Mouse (Mus musculus): ENCODE results near the gene St6gal1.

St6gal1 gene

DNA sequence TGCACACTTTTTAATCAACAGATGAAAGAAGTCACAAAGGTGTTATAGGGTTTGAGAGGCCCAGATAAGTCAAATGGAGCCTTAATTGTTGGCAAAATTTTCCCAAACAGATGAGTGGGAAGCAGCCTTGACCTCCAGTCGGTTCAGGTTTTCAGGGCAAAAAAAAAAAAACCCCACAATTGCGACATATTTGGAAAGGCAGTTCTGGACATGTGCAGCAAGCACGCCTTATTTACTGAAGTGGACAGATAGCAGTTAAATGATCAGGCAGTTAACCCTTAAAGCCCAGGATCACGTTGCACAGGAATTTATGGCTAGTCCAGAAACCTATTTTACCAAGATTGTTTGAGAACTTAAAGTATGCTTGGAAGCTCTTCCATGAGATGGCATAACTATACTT, 112.8 kb downstream of the St6gal1 start:
- DNase-seq (ENCODE audit: low read depth): no peak

GRCm38 (mm10) chr16:23341254-23341653, 116.7 kb downstream of the St6gal1 start:
- DNase-seq (ENCODE audit: low read depth): no peak

DNA sequence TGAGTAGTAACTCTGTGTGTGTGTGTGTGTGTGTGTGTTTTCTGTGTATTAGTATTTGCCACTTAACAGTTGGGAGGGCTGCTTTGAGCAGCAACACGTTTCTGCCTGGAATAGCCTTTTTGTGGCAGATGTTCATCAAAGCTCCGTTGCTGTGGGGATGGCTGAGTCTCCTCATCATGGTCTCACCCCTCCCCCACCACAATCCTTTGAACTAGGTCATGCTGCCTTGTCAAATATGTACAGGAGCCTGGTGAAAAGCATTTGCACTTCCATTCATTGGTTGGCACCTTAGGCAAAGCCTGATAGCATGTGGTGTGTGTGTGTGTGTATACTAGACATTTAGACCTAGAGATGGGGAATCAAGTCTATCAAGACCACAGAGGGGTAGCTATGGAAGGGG, 126.3 kb downstream of the St6gal1 start:
- no peak for DNase-seq (ENCODE audit: low read depth)

DNA sequence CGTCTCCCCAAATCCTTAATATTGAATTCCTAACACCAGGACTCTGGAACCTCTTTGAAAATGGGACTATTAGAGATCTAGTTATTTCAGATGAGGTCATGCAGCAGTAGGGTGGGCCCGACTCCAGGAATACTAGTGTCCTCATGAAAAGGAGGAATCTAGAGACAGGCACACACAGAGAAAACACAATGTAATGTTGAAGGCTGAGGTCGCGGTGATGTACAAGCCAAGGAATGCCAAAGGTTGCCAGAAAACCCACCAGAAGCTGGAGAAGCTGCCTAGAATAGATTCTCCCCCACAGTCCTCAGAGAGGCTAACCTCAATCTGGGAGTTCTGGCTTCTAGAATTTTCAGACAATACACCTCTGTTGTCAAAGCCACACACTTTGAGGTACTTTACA, 136.5 kb downstream of the St6gal1 start:
- DNase-seq (ENCODE audit: low read depth): no peak

DNA sequence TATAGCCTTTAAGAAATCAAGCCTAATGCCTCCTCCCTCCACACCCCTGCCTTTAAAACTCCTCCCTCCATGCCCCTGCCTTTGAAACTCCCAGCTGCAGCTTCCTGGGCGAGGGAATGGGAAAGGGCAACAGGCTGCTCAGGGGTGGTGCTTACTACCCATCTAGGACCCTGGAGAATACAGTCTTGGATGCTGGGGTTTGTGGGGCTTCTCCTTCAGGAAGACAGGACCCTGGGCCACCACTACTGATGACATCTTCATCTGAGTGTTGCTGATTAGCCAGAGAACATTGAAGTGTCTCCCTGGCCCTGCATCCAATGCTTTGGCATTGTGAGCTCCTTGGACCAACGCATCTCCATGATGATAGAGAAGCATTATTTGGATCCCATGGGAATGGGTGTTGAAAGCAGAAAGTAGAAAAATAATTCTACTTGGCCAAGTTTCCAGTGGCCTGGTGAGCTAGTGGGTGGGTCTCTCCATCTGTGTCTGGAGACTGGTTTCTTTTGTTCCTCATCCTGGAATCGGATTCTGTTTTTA, 137.0 kb downstream of the St6gal1 start:
- DNase-seq (ENCODE audit: low read depth): no peak

- DNase-seq (ENCODE audit: low read depth): no peak
These were observed 139.9 kb downstream of the St6gal1 start for GRCm38 (mm10) chr16:23364328-23364990.

GRCm38 (mm10) chr16:23369124-23369523, 144.6 kb downstream of the St6gal1 start:
- no peak for DNase-seq (ENCODE audit: low read depth)

DNA sequence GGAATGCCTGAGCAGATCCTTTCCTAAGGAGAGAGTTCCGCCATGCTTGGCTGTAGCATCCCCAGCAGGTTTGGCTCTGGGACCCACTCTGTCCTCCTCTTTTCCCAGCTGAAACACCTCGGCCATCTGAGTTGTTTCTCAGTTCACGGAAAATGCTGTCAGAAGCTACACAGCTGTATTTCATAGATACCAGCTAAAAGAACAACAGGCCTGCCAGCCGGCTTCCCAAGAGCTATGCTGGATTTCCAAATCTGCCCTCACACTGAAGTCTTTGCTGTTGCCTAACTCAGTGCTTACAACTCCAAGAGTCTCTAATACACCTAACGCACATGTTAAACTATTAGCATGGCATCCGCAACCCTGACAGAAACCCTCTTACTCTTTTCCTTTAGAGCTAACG, 146.2 kb downstream of the St6gal1 start:
- DNase-seq (ENCODE audit: low read depth): no peak

DNA sequence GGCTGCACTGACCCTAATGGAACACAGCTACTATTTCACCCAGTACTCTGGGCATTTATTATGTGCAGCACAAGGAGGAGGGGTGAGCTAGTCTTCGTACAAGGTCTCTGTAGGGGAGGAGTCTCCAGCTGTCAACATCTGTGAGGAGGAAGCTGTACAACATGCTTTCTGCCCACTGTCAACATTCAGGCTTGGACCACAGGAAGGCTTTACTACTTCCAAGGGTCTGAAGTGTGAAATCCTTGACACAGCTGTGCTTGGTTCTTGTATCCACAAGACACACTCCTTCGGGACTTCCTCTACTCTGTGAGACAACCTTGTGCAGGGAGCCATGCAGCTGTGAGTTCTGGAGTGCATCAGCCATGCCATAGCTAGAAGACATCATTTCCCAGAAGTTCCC, 147.8 kb downstream of the St6gal1 start:
- DNase-seq (ENCODE audit: low read depth): no peak

DNA sequence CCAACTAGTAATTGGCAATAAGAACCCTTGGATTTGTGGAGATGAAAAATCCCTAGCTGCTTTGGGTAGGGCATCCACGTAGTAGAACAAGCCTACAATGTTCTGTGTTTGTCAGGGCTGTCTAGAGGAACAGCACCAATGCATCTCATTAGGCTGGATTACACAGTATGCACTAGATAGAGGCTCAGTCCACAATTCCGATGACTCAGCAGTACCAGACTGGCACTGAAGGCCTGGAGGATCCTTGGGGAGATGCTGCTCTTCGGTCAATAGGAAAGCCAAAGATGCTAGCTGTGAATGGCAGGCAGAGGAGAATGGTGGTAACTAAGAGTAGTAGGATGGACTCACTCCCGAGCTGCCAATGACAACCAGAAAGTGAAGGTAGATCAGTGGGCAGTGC, 149.5 kb downstream of the St6gal1 start:
- DNase-seq (ENCODE audit: low read depth): no peak

DNA sequence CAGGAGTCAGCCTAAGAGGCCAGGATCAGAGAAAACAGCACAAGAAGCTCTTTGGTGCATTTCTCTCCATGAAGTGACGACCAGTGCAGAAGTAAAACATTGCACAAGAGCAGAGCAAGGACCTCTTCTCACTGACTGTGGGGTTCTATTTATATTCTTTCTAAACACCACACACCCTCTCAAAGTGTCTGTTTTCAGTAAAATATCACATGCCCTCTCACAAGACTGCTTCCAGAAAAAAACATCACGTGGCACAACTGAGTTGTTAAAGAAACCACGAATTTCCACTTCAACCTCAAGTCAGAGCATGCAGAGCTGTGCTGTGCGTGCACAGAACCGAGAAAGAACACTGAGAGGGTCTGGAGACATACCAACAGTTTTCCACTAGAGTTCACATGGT, 150.4 kb downstream of the St6gal1 start:
- DNase-seq (ENCODE audit: low read depth): peak; percentile 3

DNA sequence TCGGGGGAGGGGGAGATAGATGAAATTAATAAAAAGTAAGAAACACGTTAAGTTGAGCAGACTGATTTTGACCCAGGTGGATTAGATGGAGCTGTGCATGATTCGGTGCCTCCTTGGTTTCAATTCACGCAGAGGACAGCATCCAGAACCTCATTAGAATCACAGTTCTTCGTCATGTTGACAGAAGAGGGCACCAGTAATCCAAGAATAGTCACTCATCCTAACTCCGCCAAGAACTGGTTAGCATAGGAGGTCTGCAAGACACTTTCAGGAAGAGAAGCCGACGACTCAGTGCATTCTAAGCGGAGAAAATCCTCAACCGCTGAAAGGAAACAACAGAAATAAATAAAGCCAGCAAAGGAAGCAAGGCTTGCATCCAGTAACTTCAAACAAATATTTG, 151.6 kb downstream of the St6gal1 start:
- no peak for DNase-seq (ENCODE audit: low read depth)

DNA sequence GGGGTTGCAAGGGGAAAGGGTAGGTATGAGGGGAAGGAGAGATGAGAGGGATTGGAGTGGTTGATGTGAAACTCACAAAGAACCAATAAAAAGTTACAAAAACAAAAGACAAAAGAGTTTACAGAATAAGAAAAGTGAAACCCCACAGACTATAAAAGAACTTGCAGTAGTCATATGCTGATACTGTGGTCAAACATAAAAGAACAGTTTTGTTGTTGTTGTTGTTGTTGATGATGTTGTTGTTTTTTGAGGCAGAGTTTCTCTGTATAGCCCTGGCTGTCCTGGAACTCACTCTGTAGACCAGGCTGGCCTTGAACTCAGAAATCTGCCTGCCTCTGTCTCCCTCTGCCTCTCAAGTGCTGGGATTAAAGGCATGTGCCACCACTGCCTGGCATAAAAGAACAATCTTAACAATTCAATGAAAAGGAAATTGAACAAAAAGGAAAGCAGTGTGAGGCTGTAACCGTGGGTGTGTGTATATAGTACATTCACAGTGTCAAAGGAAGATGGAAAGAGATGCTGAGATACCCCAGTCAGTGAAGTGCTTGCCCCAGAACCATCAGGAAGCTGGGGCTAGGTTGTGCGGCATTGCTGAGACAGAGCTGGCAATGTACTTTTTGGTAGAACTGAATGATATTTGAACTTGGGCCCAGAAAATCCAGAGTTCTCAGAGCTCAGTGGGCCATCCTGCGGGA, 155.1 kb downstream of the St6gal1 start:
- DNase-seq (ENCODE audit: low read depth): no peak

- no peak for DNase-seq (ENCODE audit: low read depth)
These were observed 159.8 kb downstream of the St6gal1 start for GRCm38 (mm10) chr16:23384304-23384703.

DNA sequence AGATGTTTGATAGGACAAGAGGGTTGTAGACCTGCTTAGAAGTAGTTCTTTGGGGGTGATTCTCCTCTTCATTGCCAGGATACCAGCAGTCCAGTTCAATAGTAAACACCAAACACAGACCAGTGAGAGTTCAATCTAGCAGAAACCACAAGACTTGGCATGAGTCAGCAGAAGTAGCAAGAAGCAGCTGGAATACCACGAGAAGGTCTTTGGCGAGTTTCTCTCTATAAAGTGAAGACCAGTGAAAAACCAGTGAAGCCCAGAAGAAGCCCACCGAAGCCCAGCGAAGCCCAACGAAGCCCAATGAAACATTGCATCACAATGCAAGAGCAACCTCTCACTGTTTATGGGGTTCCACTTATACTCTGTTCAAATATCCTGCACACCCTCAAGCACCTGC, 173.4 kb downstream of the St6gal1 start:
- DNase-seq (ENCODE audit: low read depth): peak; percentile 26

- no peak for DNase-seq (ENCODE audit: low read depth)
These were observed 176.9 kb downstream of the St6gal1 start for GRCm38 (mm10) chr16:23401463-23401862.

DNA sequence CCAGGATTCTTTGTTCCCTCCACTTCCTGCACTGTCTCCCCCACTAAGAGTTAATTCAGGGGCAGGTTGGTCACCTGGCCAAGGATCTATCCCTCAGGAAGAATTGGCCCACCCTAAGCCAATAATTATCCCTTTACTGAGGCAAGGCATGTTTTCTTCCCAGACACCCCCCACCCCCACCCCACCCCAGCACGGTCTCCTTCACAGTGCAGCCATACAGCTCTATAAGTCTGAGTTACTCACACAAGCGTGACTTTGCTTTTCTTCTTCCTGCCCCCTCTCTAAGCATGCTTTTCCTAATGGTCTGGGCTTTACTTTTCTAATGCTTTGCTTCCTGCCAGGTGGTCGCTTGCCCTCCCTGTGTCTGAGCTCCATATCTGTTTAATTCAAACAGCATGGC, 177.4 kb downstream of the St6gal1 start:
- DNase-seq (ENCODE audit: low read depth): no peak

- DNase-seq (ENCODE audit: low read depth): peak; percentile 74
These were observed 178.6 kb downstream of the St6gal1 start for GRCm38 (mm10) chr16:23403008-23403755.

All from 416B (cell line).